Mouse (Mus musculus) embryonic facial prominence, embryonic 10.5 days (tissue): ENCODE data around the gene Gas2. TPM values are rescaled to one million over a fixed set of nuclear protein-coding genes. Genes with fewer than 3 reads are reported as not detected.
A peak's percentile ranks its signal among the peaks of the same experiment; 100 is the strongest.

Experiments used
- DNase-seq: peaks from one replicate; pipeline ENCODE4 v3.0.0-alpha.2; 2017; ENCODE audit warnings: low spot score
- H3K27ac ChIP-seq: fragments of 300-500 bp; sonication (generic); replicated peaks from 2 replicates; pipeline ENCODE4 v1.5.1; 2016; ENCODE audit warnings: mild to moderate bottlenecking
- H3K27me3 ChIP-seq: fragments of 300-500 bp; sonication (generic); replicated peaks from 2 replicates; pipeline ENCODE4 v1.6.1; 2016; ENCODE audit warnings: low read depth, mild to moderate bottlenecking; ENCODE audit not compliant: poor library complexity, severe bottlenecking
- H3K36me3 ChIP-seq: fragments of 300-500 bp; sonication (generic); replicated peaks from 2 replicates; pipeline ENCODE4 v1.6.1; 2016; ENCODE audit warnings: mild to moderate bottlenecking, moderate library complexity
- H3K4me1 ChIP-seq: fragments of 300-500 bp; sonication (generic); 2 replicates; pipeline ENCODE4 v1.6.1; 2016
- H3K4me3 ChIP-seq: fragments of 300-500 bp; sonication (generic); 2 replicates; pipeline ENCODE4 v1.5.1; 2016; ENCODE audit warnings: mild to moderate bottlenecking, moderate library complexity
- H3K9me3 ChIP-seq: fragments of 300-500 bp; sonication (generic); 2 replicates; pipeline ENCODE4 v1.6.1; 2016; ENCODE audit warnings: mild to moderate bottlenecking
- WGBS: fragments of 180-500 bp; shearing (Covaris S2); methylation state at CpG from one replicate; pipeline ENCODE4 v1.1.7; 2016; 5-methylcytosine and 5-hydroxymethylcytosine counted together
- polyA plus RNA-seq: library from polyadenylated mRNA; unstranded; fragments of >200 nt; fragmentation: Nextera tagmentation; extraction: Ambion mirVana; gene quantifications from 2 replicates; pipeline ENCODE4 v1.2.1, GENCODE M21; 2016

Gene Gas2
- polyA plus RNA-seq, 1 experiment from 2014 or later, result 30.1 TPM

DNA sequence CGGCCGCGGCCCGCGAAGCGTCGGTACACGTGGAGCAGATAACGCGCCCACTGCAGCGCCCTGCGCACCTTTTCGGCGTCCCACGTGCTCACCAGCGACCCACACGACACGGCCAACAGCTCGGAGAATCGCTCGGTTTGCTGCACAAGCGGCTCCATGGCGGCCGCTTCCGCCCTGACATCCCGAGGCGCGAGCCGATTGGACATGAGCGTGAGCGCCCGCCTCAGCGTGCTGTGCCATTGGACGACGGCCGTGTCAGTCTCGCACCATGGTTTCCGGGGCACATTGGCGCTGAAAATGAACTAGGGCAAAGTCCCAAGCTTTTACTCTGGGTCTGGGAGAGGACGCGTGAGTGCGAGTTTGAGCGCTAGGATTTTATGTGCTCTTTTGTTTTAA, 280 bp downstream of the Gas2 start, which contains the start of gene Fancf:
Gene Fancf, minus strand, starts transcription at position 171 of the 396 bp plus-strand sequence.
- Histone ChIP-seq H3K27ac (peak within 1 kb of the TSS; percentile 97), H3K4me1 (peaks cover 29% of the 10 kb centered on the region), H3K9me3 (no peaks in the 10 kb centered on the region), H3K4me3 (peak within 1 kb of the TSS; percentile 70), H3K36me3 (peaks cover 38% of the 10 kb centered on the region), H3K27me3 (no peaks in the 10 kb centered on the region)
- peak; percentile 95 for DNase-seq
- WGBS, result under 1% methylated on average over 43 of the region's 43 CpGs

DNA sequence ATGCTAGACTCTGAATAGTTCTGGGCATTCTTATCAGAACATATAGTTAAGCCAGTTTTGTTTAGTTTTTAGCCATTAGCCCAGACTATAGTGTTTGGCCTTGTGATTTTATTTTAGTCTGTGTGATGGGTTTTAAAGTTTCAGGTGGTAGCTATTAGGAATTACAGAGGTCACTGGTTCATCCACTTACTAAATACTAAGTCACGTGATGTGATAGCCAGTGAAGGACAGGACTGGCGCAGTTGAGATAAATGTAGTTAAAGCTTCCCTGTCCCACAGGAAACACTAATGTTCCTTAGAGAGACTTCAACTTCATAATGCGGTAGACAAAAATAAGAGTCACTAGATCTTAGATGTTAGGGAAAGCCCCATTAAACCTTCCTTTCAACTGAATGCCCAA, 1.0 kb downstream of the Gas2 start:
- peak overlapping the region; percentile 97 for H3K27ac ChIP-seq
- WGBS, result 52% methylated on average over 3 of the region's 3 CpGs
- DNase-seq, result no peak
- peaks cover 33% of the 10 kb centered on the region for H3K36me3 ChIP-seq
- H3K4me3 ChIP-seq, result peak overlapping the region; percentile 70
- H3K9me3 ChIP-seq, result no peaks in the 10 kb centered on the region
- peaks cover 29% of the 10 kb centered on the region for H3K4me1 ChIP-seq
- no peaks in the 10 kb centered on the region for H3K27me3 ChIP-seq

DNA sequence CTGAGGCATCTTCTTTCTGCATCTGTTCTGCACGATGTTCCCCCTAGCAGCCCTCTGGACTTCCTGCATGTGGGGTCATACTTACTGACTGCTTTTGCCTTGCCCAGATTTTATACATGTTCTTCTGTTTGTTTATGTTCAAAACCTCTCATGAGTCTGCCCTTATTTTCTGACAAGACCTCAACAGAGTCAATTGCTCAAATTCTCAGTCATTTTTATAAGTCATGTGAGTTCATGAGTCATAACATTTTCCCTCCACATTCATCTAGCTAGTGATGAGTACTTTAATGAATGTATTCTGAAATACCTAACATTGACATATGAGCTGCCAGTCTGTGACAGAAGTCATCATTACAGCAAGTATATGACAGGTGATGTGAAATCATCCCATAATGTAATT, 3.5 kb downstream of the Gas2 start:
- Histone ChIP-seq H3K4me1 (peaks cover 29% of the 10 kb centered on the region), H3K4me3 (no peak overlapping the region), H3K9me3 (no peaks in the 10 kb centered on the region), H3K36me3 (peaks cover 13% of the 10 kb centered on the region), H3K27me3 (no peaks in the 10 kb centered on the region), H3K27ac (no peak overlapping the region)
- DNase-seq, result no peak
- WGBS, result 70% methylated on average over 1 of the region's 1 CpGs

DNA sequence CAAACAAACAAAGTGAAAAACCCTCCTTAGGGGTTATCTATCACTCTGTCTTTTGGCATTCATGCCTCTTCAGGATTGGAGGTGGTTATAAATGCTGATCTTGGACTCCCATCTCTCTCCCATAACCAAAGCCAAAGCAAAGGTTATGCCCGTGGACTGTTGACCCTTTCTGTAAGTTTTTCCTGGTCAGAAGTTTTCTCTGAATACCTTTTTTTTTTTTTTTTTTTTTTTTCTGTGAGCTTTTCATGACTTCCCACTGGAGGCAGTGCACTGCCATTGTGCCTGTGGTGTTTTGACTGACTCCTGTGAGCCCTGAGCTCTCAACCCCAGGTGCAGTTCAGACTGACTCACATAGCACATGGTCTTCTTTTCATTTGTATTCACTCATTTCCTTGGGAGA, 6.2 kb downstream of the Gas2 start:
- H3K4me3 ChIP-seq, result no peak overlapping the region
- H3K4me1 ChIP-seq, result peaks cover 17% of the 10 kb centered on the region
- H3K27me3 ChIP-seq, result no peaks in the 10 kb centered on the region
- no peaks in the 10 kb centered on the region for H3K9me3 ChIP-seq
- 89% methylated on average over 1 of the region's 1 CpGs for WGBS
- H3K36me3 ChIP-seq, result peaks cover 6% of the 10 kb centered on the region
- H3K27ac ChIP-seq, result no peak overlapping the region
- DNase-seq, result no peak

DNA sequence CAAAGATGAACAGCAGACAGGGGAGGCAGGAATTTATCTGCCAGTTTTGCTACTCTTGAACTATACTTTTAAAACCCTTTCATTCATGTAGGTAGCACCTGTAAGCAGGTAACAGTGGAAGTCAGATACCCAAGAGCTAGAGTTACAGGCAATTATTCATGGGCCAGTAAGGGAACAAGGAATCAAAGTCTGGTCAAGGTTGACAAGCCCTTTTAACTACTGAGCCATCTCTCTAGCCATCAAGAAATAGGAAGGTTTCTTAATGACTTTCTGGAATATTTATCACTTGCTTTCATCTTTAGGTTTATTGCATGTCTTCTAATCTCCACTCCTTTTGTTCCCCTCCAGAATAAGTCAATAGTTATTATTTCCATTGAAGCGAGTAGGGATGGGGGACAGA, 10.2 kb downstream of the Gas2 start:
- Histone ChIP-seq H3K36me3 (peaks cover 6% of the 10 kb centered on the region; the same call in 1 of the 2 replicates), H3K27me3 (no peaks in the 10 kb centered on the region), H3K4me1 (no peaks in the 10 kb centered on the region), H3K9me3 (no peaks in the 10 kb centered on the region), H3K4me3 (no peak overlapping the region), H3K27ac (no peak overlapping the region)
- 82% methylated on average over 1 of the region's 1 CpGs for WGBS
- no peak for DNase-seq

DNA sequence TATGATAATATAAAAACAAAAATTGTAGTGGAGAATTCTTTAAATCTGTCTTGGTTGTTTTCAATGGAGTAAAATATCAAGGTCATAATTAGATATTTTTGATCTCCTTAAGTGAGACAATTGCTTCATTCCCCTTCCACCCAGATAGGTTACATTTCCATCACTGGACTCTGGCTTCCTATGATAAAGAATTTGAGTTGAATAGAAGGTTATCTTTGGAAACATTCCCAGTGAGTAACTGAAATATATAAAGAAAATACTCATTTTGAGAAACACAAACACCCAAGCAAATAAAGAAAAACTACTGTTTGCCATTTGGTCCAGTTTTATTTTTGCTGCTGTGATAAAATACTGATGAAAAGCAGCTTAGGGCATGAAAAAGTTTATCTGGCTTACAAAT, 10.8 kb downstream of the Gas2 start:
- no peak for DNase-seq
- Histone ChIP-seq H3K36me3 (peaks cover 3% of the 10 kb centered on the region; the same call in 1 of the 2 replicates), H3K27me3 (no peaks in the 10 kb centered on the region), H3K4me1 (peaks cover under 1% of the 10 kb centered on the region), H3K4me3 (no peak overlapping the region), H3K9me3 (no peaks in the 10 kb centered on the region), H3K27ac (no peak overlapping the region)

DNA sequence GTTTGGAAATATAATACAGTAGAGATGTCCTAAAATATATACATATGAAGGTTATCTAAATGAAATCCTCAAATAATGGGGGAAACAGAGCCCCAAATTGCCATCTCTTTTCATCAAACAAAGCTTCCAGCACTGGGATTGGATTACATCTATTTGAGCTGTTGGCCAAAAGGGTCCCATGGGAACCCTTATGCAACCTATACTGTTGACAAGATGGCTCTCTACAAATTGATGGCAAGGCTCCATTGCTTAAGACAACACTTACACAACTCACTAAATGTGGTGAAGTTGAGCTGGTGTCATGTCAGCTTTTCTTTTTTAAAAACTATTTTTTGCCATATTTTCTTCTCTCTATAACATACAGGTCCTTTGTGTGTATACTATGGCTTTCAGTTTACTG, 14.5 kb downstream of the Gas2 start:
- peaks cover 29% of the 10 kb centered on the region for H3K4me1 ChIP-seq
- DNase-seq, result no peak
- H3K27ac ChIP-seq, result no peak overlapping the region
- no peaks in the 10 kb centered on the region for H3K36me3 ChIP-seq
- no peak overlapping the region for H3K4me3 ChIP-seq
- H3K9me3 ChIP-seq, result no peaks in the 10 kb centered on the region
- no peaks in the 10 kb centered on the region for H3K27me3 ChIP-seq

DNA sequence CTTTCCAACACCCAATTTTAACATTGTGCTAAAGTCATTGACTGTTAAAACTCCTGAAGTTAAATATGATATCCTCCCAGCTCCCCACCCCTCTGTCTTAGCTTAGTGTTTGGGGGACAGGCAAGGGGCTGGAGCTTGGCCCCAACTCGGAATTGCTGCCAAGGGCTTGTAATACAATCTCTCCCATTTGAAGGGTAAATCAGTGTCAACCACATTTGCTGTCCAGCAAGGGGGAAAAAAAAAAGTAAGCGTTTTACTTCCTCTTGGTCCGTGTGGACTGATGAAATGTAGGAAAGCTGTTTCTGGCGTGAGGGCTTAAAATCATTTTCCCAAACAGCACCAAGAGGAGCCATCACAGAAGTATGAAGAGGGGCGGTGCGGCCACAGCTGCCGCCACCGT, 16.9 kb downstream of the Gas2 start:
- DNase-seq, result no peak

DNA sequence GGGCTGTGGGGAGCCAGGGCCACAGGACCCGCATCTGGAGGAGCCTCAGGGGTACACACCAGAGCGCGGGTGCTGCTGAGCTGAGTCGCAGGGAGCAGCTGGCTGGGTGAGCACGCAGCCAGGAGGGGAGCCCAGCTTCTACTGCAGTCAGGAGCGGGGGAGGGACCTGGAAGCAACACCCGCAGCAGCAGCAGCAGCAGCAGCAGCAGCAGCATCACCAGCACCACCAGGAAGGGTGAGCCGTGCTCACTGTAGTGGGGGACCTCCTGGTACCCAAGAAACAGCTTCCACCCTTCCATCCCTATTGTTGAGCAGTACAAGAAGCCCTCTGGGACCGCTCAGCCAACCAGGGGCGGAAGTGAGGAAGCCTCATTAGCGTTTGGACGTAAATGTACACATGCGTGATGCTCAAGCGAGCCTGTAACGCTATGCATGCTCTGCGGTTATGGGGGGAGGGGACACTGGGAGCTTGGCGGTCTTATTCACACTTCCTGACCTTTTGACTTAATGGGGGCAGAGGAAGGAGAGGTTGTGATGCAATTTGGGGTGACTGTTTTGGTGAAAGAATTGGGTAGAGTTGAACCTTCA, 17.4 kb downstream of the Gas2 start:
- DNase-seq, result peak; percentile 75
- Histone ChIP-seq H3K36me3 (no peaks in the 10 kb centered on the region), H3K27me3 (no peaks in the 10 kb centered on the region), H3K4me1 (peaks cover 29% of the 10 kb centered on the region), H3K9me3 (no peaks in the 10 kb centered on the region), H3K27ac (peak overlapping the region; percentile 94), H3K4me3 (peak overlapping the region; percentile 67)
- WGBS, result under 1% methylated on average over 17 of the region's 17 CpGs

More for the DNA sequence above, 16.9 kb downstream of the Gas2 start:
- Histone ChIP-seq H3K9me3 (no peaks in the 10 kb centered on the region), H3K4me1 (peaks cover 29% of the 10 kb centered on the region), H3K36me3 (no peaks in the 10 kb centered on the region), H3K27me3 (no peaks in the 10 kb centered on the region), H3K4me3 (peak overlapping the region; percentile 67), H3K27ac (peak overlapping the region; percentile 94)
- 2% methylated on average over 8 of the region's 8 CpGs for WGBS

DNA sequence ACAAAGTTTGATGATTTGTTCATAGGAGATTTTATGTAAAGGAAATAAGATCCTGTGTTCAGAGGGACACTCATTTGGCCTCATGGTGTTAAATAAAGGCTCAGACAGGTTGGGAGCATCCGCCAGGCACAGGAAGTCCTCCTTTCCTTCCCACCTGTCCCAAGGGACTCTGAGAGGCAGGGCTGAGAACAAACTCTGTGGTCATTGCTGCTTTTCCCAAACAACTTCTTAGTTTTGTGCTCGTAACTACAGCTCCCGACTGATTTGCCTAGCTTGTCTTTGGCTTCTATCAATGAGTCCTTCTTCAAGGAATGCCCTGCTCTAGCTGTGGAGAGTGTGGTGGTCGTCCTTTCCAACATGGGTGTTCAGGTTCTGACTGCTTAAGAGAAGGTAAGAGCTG, 18.3 kb downstream of the Gas2 start:
- Histone ChIP-seq H3K4me1 (peaks cover 29% of the 10 kb centered on the region), H3K27me3 (no peaks in the 10 kb centered on the region), H3K36me3 (no peaks in the 10 kb centered on the region), H3K9me3 (no peaks in the 10 kb centered on the region), H3K4me3 (peak overlapping the region; percentile 11; the same call in 1 of the 2 replicates), H3K27ac (no peak overlapping the region; the same call in 1 of the 2 replicates)
- no peak for DNase-seq
- WGBS, result 73% methylated on average over 4 of the region's 4 CpGs

DNA sequence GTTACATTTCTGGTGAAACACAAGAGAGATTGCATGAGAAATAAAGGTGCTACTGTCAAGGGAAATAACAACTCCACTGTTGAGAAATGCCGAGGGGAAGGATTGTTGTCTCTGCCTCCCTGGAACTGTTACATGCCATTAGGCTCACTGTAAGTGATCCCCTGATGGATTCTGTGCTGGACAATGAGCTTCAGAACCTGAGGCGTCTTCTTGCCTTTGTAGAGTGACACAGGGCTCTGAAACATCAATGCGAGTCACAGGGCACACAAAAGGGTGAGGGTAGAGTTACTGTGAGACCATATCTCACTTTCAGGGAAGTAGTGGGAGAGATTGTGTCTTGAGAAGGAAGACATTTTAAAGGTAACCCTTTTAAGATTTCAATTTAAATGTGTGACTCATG, 23.5 kb downstream of the Gas2 start:
- no peak for DNase-seq
- H3K9me3 ChIP-seq, result no peaks in the 10 kb centered on the region
- 37% methylated on average over 3 of the region's 3 CpGs for WGBS
- no peaks in the 10 kb centered on the region for H3K27me3 ChIP-seq
- no peaks in the 10 kb centered on the region for H3K36me3 ChIP-seq
- no peak overlapping the region for H3K27ac ChIP-seq
- no peak overlapping the region for H3K4me3 ChIP-seq
- H3K4me1 ChIP-seq, result peaks cover 2% of the 10 kb centered on the region

DNA sequence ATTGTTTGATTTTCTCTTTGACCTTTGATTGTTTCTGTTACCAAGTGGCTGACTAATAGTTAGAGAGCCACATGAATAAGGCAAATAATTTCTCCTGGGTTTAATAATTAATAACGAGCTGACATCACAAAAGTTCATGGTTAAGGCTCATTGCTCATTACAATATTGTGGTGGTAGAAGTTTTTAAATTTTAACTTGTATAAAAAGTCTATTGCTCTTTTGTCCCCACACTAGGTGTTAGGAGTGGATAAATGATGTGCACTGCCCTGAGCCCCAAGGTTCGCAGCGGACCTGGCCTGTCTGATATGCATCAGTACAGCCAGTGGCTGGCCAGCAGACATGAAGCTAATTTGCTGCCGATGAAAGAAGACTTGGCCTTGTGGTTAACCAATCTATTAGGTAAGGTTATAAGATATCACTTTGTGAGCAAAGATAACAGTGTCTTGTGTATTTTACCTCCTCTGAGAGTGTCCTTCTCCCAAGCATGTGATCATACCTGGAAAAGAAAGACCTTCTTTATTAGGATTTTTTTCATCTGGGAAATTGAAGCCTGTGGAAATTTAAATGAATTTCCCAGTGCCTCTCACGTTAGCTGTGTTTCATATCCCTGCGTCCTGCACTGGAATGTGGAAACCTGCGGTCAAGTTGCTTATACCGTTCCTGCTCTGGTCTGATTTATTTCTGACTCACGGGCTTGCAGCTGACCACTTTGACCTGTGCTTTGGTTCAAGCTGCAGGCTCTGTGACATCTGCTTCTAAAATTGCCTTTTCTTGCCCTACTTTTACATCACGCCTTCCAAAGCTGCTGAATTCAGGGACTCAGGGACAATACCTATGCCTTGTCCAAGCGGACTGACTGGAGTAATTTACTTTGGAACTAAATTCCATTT, 26.1 kb downstream of the Gas2 start:
- Histone ChIP-seq H3K9me3 (no peaks in the 10 kb centered on the region), H3K27ac (no peak overlapping the region), H3K4me3 (no peak overlapping the region), H3K4me1 (no peaks in the 10 kb centered on the region), H3K27me3 (no peaks in the 10 kb centered on the region), H3K36me3 (no peaks in the 10 kb centered on the region)
- WGBS, result 75% methylated on average over 11 of the region's 11 CpGs
- DNase-seq, result no peak

DNA sequence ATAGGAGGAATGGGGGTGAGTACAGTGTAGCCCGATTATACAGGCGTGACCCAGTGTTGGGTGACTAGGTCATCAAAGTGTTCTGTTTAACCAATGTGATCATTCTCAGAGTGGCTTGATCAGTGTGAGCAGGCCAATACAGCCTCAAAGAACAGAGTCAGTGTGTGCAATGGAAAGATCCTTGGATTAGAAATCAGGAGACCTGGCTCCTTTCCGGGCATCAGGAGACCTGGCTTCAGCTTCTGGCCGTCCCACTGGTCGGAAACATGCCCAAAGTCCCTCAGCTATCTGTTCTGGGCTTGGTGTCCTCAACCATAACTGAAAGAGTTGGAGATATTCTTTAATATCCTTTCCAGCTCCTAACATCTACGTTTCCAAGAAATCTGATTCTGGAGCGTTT, 27.8 kb downstream of the Gas2 start:
- 91% methylated on average over 7 of the region's 7 CpGs for WGBS
- no peak for DNase-seq
- Histone ChIP-seq H3K27ac (no peak overlapping the region), H3K4me1 (peaks cover 5% of the 10 kb centered on the region; the same call in 1 of the 2 replicates), H3K27me3 (no peaks in the 10 kb centered on the region), H3K36me3 (no peaks in the 10 kb centered on the region), H3K4me3 (no peak overlapping the region), H3K9me3 (no peaks in the 10 kb centered on the region)
